ENCODE assay signal across 8 mouse cellular contexts in genomic region chr11:100969189-100969743, GRCm38 (mm10). TPM values are rescaled to one million over a fixed set of nuclear protein-coding genes. Genes with fewer than 3 reads are reported as not detected.
DNase-seq lines count a peak whose midpoint lies in the region; ATAC-seq lines count a peak whose summit lies in the region.

No protein-coding gene starts in this region.

- DNase-seq in kidney, postnatal 14 days, result no peak
- DNase-seq in adrenal gland, postnatal 25 days, result peak; percentile 50
- DNase-seq in liver, embryonic 11.5 days (ENCODE audit: low spot score), result no peak
- no peak for DNase-seq in embryo, embryonic 10 days (ENCODE audit: low spot score)
- DNase-seq in layer of hippocampus, adult 11-12 months (ENCODE audit: low spot score), result no peak

- peaks cover 45% of the 10 kb centered on the region for H3K4me1 ChIP-seq in kidney, embryonic 15.5 days
- peaks cover 45 to 54% of the 10 kb centered on the region in 2 experiments for H3K4me1 ChIP-seq in heart, embryonic 14.5 days (ENCODE audit: control insufficient read depth in 2 of 2, insufficient read depth in 2 of 2, low read length in 2 of 2)
- peaks cover 29% of the 10 kb centered on the region for H3K4me1 ChIP-seq in liver, embryonic 11.5 days (replicated peaks; ENCODE audit: control insufficient read depth, insufficient read depth, low read length)
- H3K4me1 ChIP-seq in neural tube, embryonic 13.5 days (replicated peaks), result peaks cover 16% of the 10 kb centered on the region

- peak overlapping the region; percentile 69 for H3K4me3 ChIP-seq in kidney, embryonic 15.5 days (replicated peaks)
- peak overlapping the region; percentile 77 to 93 for H3K4me3 ChIP-seq in heart, embryonic 14.5 days (ENCODE audit: control insufficient read depth in 1 of 2, insufficient read depth in 1 of 2, low read depth in 1 of 2, low read length in 2 of 2)
- H3K4me3 ChIP-seq in liver, embryonic 11.5 days (ENCODE audit: low read depth, low read length), result peak overlapping the region; percentile 67
- H3K4me3 ChIP-seq in neural tube, embryonic 13.5 days, result peak overlapping the region; percentile 42

- H3K4me2 ChIP-seq in kidney, embryonic 15.5 days, result peak overlapping the region; percentile 72
- peak overlapping the region; percentile 71 for H3K4me2 ChIP-seq in heart, embryonic 14.5 days (ENCODE audit: low read length)
- H3K4me2 ChIP-seq in liver, embryonic 11.5 days, result peak overlapping the region; percentile 99
- peak overlapping the region; percentile 53 for H3K4me2 ChIP-seq in neural tube, embryonic 13.5 days

- peaks cover 78% of the 10 kb centered on the region for H3K27me3 ChIP-seq in kidney, embryonic 15.5 days
- no peaks in the 10 kb centered on the region for H3K27me3 ChIP-seq in heart, embryonic 14.5 days (ENCODE audit: control insufficient read depth, insufficient read depth, low read length)
- H3K27me3 ChIP-seq in liver, embryonic 11.5 days (replicated peaks; ENCODE audit: control insufficient read depth, insufficient read depth, low read length), result peaks cover 45% of the 10 kb centered on the region
- peaks cover 96% of the 10 kb centered on the region for H3K27me3 ChIP-seq in neural tube, embryonic 13.5 days

- H3K9me3 ChIP-seq in kidney, embryonic 15.5 days (replicated peaks), result no peaks in the 10 kb centered on the region
- no peaks in the 10 kb centered on the region for H3K9me3 ChIP-seq in heart, embryonic 14.5 days (ENCODE audit: control insufficient read depth, low read length)
- H3K9me3 ChIP-seq in liver, embryonic 11.5 days (ENCODE audit: control insufficient read depth, low read length), result no peaks in the 10 kb centered on the region
- H3K9me3 ChIP-seq in neural tube, embryonic 13.5 days, result no peaks in the 10 kb centered on the region

- H3K9ac ChIP-seq in kidney, embryonic 15.5 days, result peak overlapping the region; percentile 69
- peak overlapping the region; percentile 98 for H3K9ac ChIP-seq in heart, embryonic 14.5 days (ENCODE audit: low read length)
- peak overlapping the region; percentile 50 for H3K9ac ChIP-seq in liver, embryonic 11.5 days (ENCODE audit: low read depth, low read length)
- peak overlapping the region; percentile 56 for H3K9ac ChIP-seq in neural tube, embryonic 13.5 days

- peak; percentile 23; the same call in 1 of the 2 replicates for ATAC-seq in kidney, embryonic 15.5 days (replicated peaks; ENCODE audit: low FRiP score)
- ATAC-seq in heart, embryonic 14.5 days (ENCODE audit: insufficient number of reproducible peaks, insufficient read depth, low FRiP score, low read depth), result 0 out of 2 replicates have a peak, but pooled peaks have one; percentile 7
- ATAC-seq in liver, embryonic 11.5 days (replicated peaks; ENCODE audit: low FRiP score), result no peak
- ATAC-seq in neural tube, embryonic 13.5 days (ENCODE audit: low read depth), result no peak

- H3K27ac ChIP-seq in kidney, embryonic 15.5 days, result peak overlapping the region; percentile 88
- peak overlapping the region; percentile 90 to 98 for H3K27ac ChIP-seq in heart, embryonic 14.5 days (replicated peaks in 1 of 2; ENCODE audit: control insufficient read depth in 1 of 2, insufficient read depth in 1 of 2, low read depth in 2 of 2, low read length in 2 of 2)
- H3K27ac ChIP-seq in liver, embryonic 11.5 days (ENCODE audit: low read depth, low read length), result peak overlapping the region; percentile 25; the same call in 1 of the 2 replicates
- H3K27ac ChIP-seq in neural tube, embryonic 13.5 days (replicated peaks), result no peak overlapping the region; the same call in 1 of the 2 replicates

- WGBS in kidney, embryonic 15.5 days, result 4% methylated on average over 35 of the region's 35 CpGs
- under 1% methylated on average over 35 of the region's 35 CpGs for WGBS in heart, embryonic 14.5 days
- 6% methylated on average over 35 of the region's 35 CpGs for WGBS in liver, embryonic 11.5 days
- 6% methylated on average over 33 of the region's 35 CpGs for WGBS in neural tube, embryonic 13.5 days

- H3K36me3 ChIP-seq in kidney, embryonic 15.5 days, result no peaks in the 10 kb centered on the region
- peaks cover 26% of the 10 kb centered on the region for H3K36me3 ChIP-seq in heart, embryonic 14.5 days (ENCODE audit: control insufficient read depth, insufficient read depth, low read length)
- H3K36me3 ChIP-seq in liver, embryonic 11.5 days (ENCODE audit: control insufficient read depth, insufficient read depth, low read length), result no peaks in the 10 kb centered on the region
- no peaks in the 10 kb centered on the region for H3K36me3 ChIP-seq in neural tube, embryonic 13.5 days

RNA-seq across cellular contexts. Expression of gene Cavin1, which starts 1.4 kb away (rescaled TPM):
- 131 and 150 TPM in 2 replicates for polyA plus RNA-seq in kidney, embryonic 15.5 days (2015; fragmentation: Nextera tagmentation; extraction: Ambion mirVana)
- 224 and 271 TPM in 2 replicates for total RNA-seq in adrenal gland, postnatal 25 days (2021)
- polyA plus RNA-seq in heart, embryonic 14.5 days (2014; fragmentation: Nextera tagmentation; extraction: Ambion mirVana), result 200 and 204 TPM in 2 replicates
- 22.6 and 23.3 TPM in 2 replicates for polyA plus RNA-seq in liver, embryonic 11.5 days (2014; fragmentation: Nextera tagmentation; extraction: Ambion mirVana)
- polyA plus RNA-seq in neural tube, embryonic 13.5 days (2015; fragmentation: Nextera tagmentation; extraction: Ambion mirVana), result 46.7 and 49.3 TPM in 2 replicates

RNA-seq across cellular contexts. Expression of gene Stat3, which starts 29.9 kb away (rescaled TPM):
- polyA plus RNA-seq in kidney, embryonic 15.5 days (2015; fragmentation: Nextera tagmentation; extraction: Ambion mirVana), result 44.8 and 45.1 TPM in 2 replicates
- 81.5 and 88.6 TPM in 2 replicates for total RNA-seq in adrenal gland, postnatal 25 days (2021)
- polyA plus RNA-seq in heart, embryonic 14.5 days (2014; fragmentation: Nextera tagmentation; extraction: Ambion mirVana), result 51.8 and 53.3 TPM in 2 replicates
- 52.9 and 57.3 TPM in 2 replicates for polyA plus RNA-seq in liver, embryonic 11.5 days (2014; fragmentation: Nextera tagmentation; extraction: Ambion mirVana)
- polyA plus RNA-seq in neural tube, embryonic 13.5 days (2015; fragmentation: Nextera tagmentation; extraction: Ambion mirVana), result 72.3 and 82.3 TPM in 2 replicates

RNA-seq across cellular contexts. Expression of gene Atp6v0a1, which starts 40.0 kb away (rescaled TPM):
- 36.1 and 46.0 TPM in 2 replicates for polyA plus RNA-seq in kidney, embryonic 15.5 days (2015; fragmentation: Nextera tagmentation; extraction: Ambion mirVana)
- 106 and 144 TPM in 2 replicates for total RNA-seq in adrenal gland, postnatal 25 days (2021)
- 54.8 and 57.2 TPM in 2 replicates for polyA plus RNA-seq in heart, embryonic 14.5 days (2014; fragmentation: Nextera tagmentation; extraction: Ambion mirVana)
- 55.4 and 60.0 TPM in 2 replicates for polyA plus RNA-seq in liver, embryonic 11.5 days (2014; fragmentation: Nextera tagmentation; extraction: Ambion mirVana)
- 111 and 121 TPM in 2 replicates for polyA plus RNA-seq in neural tube, embryonic 13.5 days (2015; fragmentation: Nextera tagmentation; extraction: Ambion mirVana)

Comparison
In these comparisons a context has a peak if more than half of its experiments do, and no peak if none do; other contexts are left out.
1. ATAC-seq: peak in kidney, embryonic 15.5 days (single experiment) and heart, embryonic 14.5 days (single experiment); none in liver, embryonic 11.5 days (single experiment) and neural tube, embryonic 13.5 days (single experiment).
2. Peak in every context shown above with its lines, with median percentiles within 50 percentile points of each other: H3K4me2 ChIP-seq, H3K4me3 ChIP-seq and H3K9ac ChIP-seq.